Mouse (Mus musculus) forebrain, embryonic 13.5 days (tissue): ENCODE measurements around the gene Stxbp1. TPM values are rescaled to one million over a fixed set of nuclear protein-coding genes. Genes with fewer than 3 reads are reported as not detected.
"Not testable (repeated sequence)": the region's sequence is repeated elsewhere in the genome, so short reads cannot be mapped to it uniquely, and the experiment has no call there.

Experiments used
- ATAC-seq: fragments of 200-750 bp; cut with Nextera tagmentation; 2 replicates; pipeline ENCODE4 v1.8.0; 2017
- H3K27ac ChIP-seq: fragments of 300-500 bp; sonication (generic); 2 replicates; pipeline ENCODE4 v1.5.1; 2015; ENCODE audit warnings: inconsistent platforms, mild to moderate bottlenecking, moderate library complexity
- H3K27me3 ChIP-seq: fragments of 300-500 bp; sonication (generic); 2 replicates; pipeline ENCODE4 v1.6.1; 2015; ENCODE audit warnings: mild to moderate bottlenecking, inconsistent platforms
- H3K36me3 ChIP-seq: fragments of 300-500 bp; sonication (generic); 2 replicates; pipeline ENCODE4 v1.6.1; 2015; ENCODE audit warnings: mild to moderate bottlenecking, inconsistent platforms; ENCODE audit not compliant: poor library complexity, severe bottlenecking
- H3K4me1 ChIP-seq: fragments of 300-500 bp; sonication (generic); 2 replicates; pipeline ENCODE4 v1.6.1; 2015; ENCODE audit warnings: inconsistent platforms
- H3K4me2 ChIP-seq: fragments of 300-500 bp; sonication (generic); 2 replicates; pipeline ENCODE4 v1.6.1; 2015; ENCODE audit warnings: inconsistent platforms, mild to moderate bottlenecking, moderate library complexity
- H3K4me3 ChIP-seq: fragments of 300-500 bp; sonication (generic); 2 replicates; pipeline ENCODE4 v1.5.1; 2015; ENCODE audit warnings: mild to moderate bottlenecking, inconsistent platforms
- H3K9ac ChIP-seq: fragments of 300-500 bp; sonication (generic); 2 replicates; pipeline ENCODE4 v1.6.1; 2015; ENCODE audit warnings: mild to moderate bottlenecking, inconsistent platforms
- H3K9me3 ChIP-seq: fragments of 300-500 bp; sonication (generic); replicated peaks from 2 replicates; pipeline ENCODE4 v1.6.1; 2016; ENCODE audit warnings: inconsistent platforms
- WGBS: fragments of 180-500 bp; shearing (Covaris S2); methylation state at CpG from one replicate; pipeline ENCODE4 v1.1.7; 2015; 5-methylcytosine and 5-hydroxymethylcytosine counted together
- polyA plus RNA-seq: library from polyadenylated mRNA; unstranded; fragments of >200 nt; fragmentation: Nextera tagmentation; extraction: Ambion mirVana; gene quantifications from 2 replicates; pipeline ENCODE4 v1.2.1, GENCODE M21; 2015

Gene Stxbp1
- polyA plus RNA-seq, 1 experiment from 2014 or later, result 97.5 TPM

DNA sequence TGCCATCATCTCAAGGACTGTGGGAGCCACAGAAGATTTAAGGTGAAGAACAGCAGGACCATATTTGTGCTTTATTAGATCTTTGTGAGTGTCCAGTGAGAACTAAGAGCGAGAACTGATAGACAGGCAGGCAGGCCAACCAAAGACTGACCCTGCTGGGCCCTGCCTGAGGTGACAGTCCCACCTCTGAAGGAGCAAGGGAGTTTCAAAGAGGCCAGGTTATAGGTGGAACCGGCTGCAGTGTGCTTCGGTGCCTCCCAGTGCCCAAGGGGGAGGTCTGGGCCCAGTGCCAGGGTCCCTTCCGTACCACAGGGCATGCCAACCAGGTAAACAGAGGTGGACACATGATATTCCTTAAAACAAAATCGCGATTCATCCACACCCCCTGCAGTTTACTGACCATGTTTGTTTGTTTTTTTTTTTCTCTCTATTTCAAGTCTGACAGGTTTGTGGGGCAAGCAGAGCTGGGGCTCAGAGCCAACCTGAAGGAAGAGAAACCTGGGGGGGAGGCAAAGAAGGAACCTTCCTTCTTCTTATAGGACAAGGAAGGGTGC is 22.8 kb upstream of the Stxbp1 start:
- no peaks in the 10 kb centered on the region for H3K27me3 ChIP-seq
- no peak overlapping the region for H3K4me2 ChIP-seq
- no peak overlapping the region for H3K9ac ChIP-seq
- no peaks in the 10 kb centered on the region for H3K36me3 ChIP-seq
- no peaks in the 10 kb centered on the region for H3K9me3 ChIP-seq
- ATAC-seq, result no peak
- H3K4me1 ChIP-seq, result peaks cover 12% of the 10 kb centered on the region
- 64% methylated on average over 6 of the region's 6 CpGs for WGBS
- H3K4me3 ChIP-seq, result no peak overlapping the region
- no peak overlapping the region for H3K27ac ChIP-seq

DNA sequence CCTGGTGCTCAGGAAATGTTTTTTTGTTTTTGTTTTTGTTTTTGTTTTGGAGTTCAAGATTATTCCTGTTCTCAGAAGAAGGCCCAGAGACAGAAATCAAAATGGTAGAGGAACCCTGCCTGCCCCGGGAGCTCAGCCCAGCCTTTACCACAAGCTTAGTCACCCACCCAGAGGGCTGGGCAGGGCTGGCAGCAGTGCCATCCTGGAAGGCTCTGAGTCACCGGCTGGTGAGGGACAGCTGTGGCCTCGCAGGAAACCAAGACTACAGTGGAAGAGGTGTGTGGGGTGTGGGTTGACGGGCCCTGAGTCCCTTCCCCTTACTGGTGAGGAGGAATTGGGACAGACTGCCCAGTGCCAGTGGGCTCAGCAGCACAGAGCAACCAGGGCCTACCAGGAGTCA is 20.3 kb upstream of the Stxbp1 start:
- ATAC-seq, result no peak
- H3K27me3 ChIP-seq, result no peaks in the 10 kb centered on the region
- no peaks in the 10 kb centered on the region for H3K4me1 ChIP-seq
- no peak overlapping the region for H3K9ac ChIP-seq
- H3K36me3 ChIP-seq, result no peaks in the 10 kb centered on the region
- 84% methylated on average over 4 of the region's 4 CpGs for WGBS
- H3K27ac ChIP-seq, result no peak overlapping the region
- no peaks in the 10 kb centered on the region for H3K9me3 ChIP-seq
- no peak overlapping the region for H3K4me3 ChIP-seq
- H3K4me2 ChIP-seq, result no peak overlapping the region

DNA sequence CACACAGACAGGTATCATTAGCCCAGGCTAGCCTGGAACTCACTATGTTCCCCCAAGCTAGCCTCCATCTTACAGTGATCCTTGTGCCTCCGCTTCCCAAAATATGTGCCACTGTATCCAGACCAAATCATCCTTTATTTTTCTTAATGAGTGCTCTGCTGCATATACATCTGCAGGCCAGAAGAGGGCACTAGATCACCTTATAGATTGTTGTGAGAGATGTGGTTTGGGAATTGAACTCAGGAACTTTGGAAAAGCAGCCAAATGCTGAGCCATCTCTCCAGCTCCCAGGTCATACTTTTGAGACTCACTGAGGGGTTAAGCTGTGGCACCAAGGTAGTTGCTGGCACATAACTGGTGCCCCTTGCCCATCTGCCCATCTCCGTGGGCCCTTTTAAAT is 17.7 kb upstream of the Stxbp1 start:
- no peaks in the 10 kb centered on the region for H3K4me1 ChIP-seq
- H3K9ac ChIP-seq, result no peak overlapping the region
- H3K9me3 ChIP-seq, result no peaks in the 10 kb centered on the region
- no peak overlapping the region for H3K27ac ChIP-seq
- ATAC-seq, result no peak
- no peaks in the 10 kb centered on the region for H3K27me3 ChIP-seq
- no peak overlapping the region for H3K4me3 ChIP-seq
- H3K36me3 ChIP-seq, result no peaks in the 10 kb centered on the region
- no peak overlapping the region for H3K4me2 ChIP-seq
- 78% methylated on average over 2 of the region's 2 CpGs for WGBS

DNA sequence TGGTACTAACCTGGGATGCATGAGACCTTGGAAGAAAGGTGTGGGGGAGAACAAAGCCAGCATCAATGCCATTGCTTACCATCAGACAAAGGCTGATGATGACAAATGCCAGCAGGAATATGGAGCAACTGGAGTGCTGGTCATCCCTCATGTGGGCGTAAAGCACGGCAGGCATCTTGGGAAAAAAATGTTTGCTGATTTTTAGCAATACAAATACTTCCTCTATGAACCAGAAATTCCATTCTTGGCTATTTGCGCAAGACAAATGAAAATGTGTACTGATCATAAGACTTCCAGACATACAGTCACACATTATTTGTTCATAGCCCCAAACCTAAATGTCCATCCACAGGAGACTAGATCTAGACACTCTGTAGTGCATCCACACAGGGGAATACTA is 16.3 kb upstream of the Stxbp1 start:
- WGBS, result 93% methylated on average over 3 of the region's 3 CpGs
- Histone ChIP-seq H3K9me3 (no peaks in the 10 kb centered on the region), H3K4me3 (no peak overlapping the region), H3K9ac (no peak overlapping the region), H3K4me1 (no peaks in the 10 kb centered on the region), H3K27ac (no peak overlapping the region), H3K4me2 (no peak overlapping the region), H3K27me3 (no peaks in the 10 kb centered on the region), H3K36me3 (no peaks in the 10 kb centered on the region)
- ATAC-seq, result no peak

DNA sequence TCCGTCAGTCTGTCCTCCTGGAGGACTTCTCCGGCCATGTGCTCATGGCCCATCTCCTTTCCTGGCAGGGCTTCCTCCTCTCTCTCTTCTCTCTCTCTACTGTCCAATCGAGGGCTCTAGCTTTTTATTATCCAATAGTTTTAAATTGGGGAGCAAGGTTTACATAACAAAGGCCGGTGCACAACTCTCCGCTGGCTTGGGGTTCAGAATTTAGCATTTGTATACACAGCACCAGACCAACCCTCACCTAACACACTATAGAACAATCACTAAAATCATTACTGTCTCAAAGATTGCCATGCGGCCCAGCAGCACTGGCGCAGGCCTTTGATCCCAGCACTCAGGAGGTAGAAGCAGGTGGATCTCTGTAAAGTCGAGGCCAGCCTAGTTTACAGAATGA is 13.8 kb upstream of the Stxbp1 start:
- Histone ChIP-seq H3K27me3 (no peaks in the 10 kb centered on the region), H3K9me3 (no peaks in the 10 kb centered on the region)

DNA sequence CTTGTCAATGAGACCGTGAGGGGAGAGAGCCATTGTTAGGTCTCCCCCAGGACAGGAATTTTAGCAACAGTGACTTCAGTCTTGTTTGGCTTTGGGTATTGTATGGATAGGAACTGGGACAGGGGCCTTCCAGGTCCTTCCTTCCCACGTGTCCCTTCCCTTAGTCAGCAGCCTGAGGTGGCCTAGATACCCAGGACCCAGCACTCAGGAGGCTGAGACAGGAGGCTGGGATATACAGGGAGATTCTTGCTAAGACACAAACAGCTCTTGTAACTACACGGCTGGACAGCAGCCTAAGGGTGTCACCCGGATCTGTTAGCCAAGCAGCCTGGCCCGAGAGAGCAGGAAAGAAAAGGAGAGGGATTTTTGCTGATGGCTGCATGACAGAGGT is 12.6 kb upstream of the Stxbp1 start:
- Histone ChIP-seq H3K4me3 (no peak overlapping the region), H3K4me2 (no peak overlapping the region), H3K9me3 (no peaks in the 10 kb centered on the region), H3K9ac (no peak overlapping the region), H3K27ac (no peak overlapping the region), H3K36me3 (no peaks in the 10 kb centered on the region), H3K27me3 (no peaks in the 10 kb centered on the region), H3K4me1 (peaks cover 3% of the 10 kb centered on the region; the same call in 1 of the 2 replicates)
- no peak for ATAC-seq
- 85% methylated on average over 5 of the region's 5 CpGs for whole genome bisulfite sequencing

More for the DNA sequence above, 13.8 kb upstream of the Stxbp1 start:
- H3K36me3 ChIP-seq, result no peaks in the 10 kb centered on the region
- WGBS, result 80% methylated on average over 8 of the region's 8 CpGs
- H3K9ac ChIP-seq, result no peak overlapping the region
- ATAC-seq, result no peak
- H3K4me1 ChIP-seq, result peaks cover 3% of the 10 kb centered on the region; the same call in 1 of the 2 replicates
- no peak overlapping the region for H3K4me3 ChIP-seq
- H3K27ac ChIP-seq, result no peak overlapping the region
- H3K4me2 ChIP-seq, result no peak overlapping the region

DNA sequence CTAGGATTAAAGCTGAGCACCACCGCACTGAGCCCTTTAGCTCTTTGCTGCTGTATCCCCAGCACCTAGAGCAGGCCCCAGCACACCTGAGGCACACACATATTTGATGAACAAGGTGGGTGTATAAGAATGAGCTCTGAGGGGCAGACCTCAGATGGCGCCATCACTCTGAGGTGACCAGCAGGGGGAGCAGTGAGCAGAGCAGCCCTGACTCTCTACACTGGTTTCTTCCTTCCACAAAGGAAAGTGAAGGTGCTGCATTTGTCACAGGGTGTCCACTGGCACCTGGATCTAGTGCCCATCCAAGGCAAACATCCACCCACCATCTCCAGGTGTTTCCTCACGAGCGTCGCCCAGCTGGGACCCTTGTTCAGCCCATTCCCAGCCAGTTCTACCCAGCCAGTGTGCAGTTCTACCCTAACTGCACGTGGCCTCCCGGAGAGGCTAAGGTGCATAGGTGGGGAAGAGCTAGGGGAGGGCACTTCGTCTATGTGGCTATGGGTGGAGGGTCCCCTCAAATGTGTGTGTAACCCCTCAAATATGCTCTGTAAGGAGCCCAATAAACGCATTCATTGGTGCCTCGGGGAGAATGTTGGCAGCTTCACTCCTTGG is 12.1 kb upstream of the Stxbp1 start:
- 45% methylated on average over 10 of the region's 10 CpGs for WGBS
- Histone ChIP-seq H3K36me3 (no peaks in the 10 kb centered on the region), H3K4me2 (no peak overlapping the region), H3K27ac (no peak overlapping the region), H3K4me1 (peaks cover 3% of the 10 kb centered on the region; the same call in 1 of the 2 replicates), H3K9me3 (no peaks in the 10 kb centered on the region), H3K9ac (no peak overlapping the region), H3K27me3 (no peaks in the 10 kb centered on the region), H3K4me3 (no peak overlapping the region)
- peak; percentile 50; the same call in 1 of the 2 replicates for ATAC-seq

DNA sequence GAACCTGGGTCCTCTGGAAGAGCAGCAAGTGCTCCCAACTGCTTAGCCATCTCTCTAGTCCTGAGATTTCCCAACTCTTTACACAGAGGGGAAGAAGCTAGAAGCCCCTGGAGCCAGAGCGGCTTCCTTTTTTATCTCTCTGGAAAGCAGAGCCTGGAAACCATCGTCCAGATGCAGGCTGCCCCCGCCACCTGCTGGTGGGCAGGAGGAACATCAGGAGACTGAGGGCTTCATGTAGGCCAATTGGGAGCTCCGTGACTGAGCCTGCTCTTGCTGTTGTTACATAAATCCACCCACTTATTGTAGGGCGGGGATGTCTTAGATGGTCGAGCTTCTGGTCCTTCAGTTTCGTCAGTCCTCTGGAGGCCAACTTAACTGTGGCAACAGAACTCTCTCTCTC is 10.5 kb upstream of the Stxbp1 start:
- no peaks in the 10 kb centered on the region for H3K9me3 ChIP-seq
- no peaks in the 10 kb centered on the region for H3K27me3 ChIP-seq
- no peak overlapping the region for H3K4me3 ChIP-seq
- WGBS, result 0% methylated on average over 7 of the region's 7 CpGs
- peaks cover 3% of the 10 kb centered on the region; the same call in 1 of the 2 replicates for H3K4me1 ChIP-seq
- no peaks in the 10 kb centered on the region for H3K36me3 ChIP-seq
- H3K9ac ChIP-seq, result no peak overlapping the region
- peak; percentile 64 for ATAC-seq
- H3K27ac ChIP-seq, result no peak overlapping the region
- H3K4me2 ChIP-seq, result no peak overlapping the region

DNA sequence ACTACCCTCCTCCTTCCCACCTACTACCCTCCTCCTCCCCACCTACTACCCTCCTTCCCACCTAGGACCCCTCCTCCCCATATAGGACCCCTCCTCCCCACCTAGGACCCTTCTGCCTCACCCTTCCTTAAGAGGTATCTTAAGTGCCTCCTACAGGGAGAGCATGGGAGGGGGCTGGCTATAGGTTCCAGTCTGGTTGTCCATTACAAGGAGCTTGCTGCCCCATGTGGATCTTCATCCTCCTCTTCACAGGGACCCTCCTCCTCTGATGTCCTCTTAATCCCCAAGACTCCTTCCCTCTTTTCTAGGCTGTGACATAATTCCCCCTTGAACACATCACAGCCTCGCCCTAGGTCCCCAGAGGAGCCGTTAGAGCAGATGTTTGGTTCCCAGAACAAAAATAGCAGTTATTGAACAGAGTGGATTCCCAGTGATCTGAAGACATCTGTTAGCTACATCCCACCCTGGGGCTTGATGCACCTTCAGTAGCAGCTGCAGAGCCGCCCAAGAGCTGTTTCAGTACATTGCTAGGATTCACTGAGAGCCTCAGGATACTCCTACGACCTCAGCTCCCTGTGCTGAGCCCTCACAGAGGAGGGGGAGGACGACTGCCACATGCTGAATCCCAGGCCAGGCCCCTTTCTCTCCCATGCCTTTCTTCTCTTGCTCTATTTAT is 8.9 kb upstream of the Stxbp1 start:
- H3K4me1 ChIP-seq, result peaks cover 12% of the 10 kb centered on the region
- H3K4me3 ChIP-seq, result no peak overlapping the region
- no peak for ATAC-seq
- no peak overlapping the region for H3K4me2 ChIP-seq
- H3K27me3 ChIP-seq, result 0 out of 2 replicates have a peak, but pooled peaks cover 6% of the 10 kb centered on the region
- H3K9me3 ChIP-seq, result no peaks in the 10 kb centered on the region
- no peak overlapping the region for H3K9ac ChIP-seq
- H3K27ac ChIP-seq, result no peak overlapping the region
- no peaks in the 10 kb centered on the region for H3K36me3 ChIP-seq
- 57% methylated on average over 5 of the region's 5 CpGs for WGBS

DNA sequence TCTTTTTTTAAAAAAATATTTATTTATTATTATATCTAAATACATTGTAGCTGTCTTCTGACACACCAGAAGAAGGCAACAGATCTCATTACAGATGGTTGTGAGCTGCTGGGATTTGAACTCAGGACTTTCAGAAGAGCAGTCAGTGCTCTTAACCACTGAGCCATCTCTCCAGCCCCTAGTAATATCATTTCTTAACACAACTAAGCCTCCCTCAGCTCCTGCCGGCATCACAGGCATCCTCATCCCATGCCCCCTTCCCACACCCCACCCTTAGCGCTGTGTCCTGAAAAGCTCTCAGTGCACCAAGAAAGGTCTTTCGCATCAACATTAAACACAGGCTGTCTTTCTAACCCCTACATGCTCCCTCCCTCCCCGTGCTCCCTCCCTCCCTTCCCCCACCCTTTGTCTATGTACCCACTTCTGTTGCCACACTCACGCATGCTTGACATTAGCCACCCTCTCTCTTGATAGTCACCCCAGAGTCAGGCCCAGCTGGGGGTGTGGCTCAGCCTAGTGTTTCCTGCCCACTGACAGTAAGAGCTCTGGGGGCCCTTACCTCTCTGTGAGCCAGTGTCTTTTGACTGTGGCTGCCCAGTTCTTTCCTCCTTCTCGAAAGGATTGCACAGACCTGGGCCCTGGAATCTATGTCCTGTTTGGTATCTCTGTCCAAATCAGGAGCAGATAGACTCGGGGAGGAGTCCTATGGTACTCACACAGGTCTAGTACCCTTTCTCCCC is 8.2 kb upstream of the Stxbp1 start:
- 0 out of 2 replicates have a peak, but pooled peaks cover 6% of the 10 kb centered on the region for H3K27me3 ChIP-seq
- no peak overlapping the region for H3K9ac ChIP-seq
- H3K36me3 ChIP-seq, result no peaks in the 10 kb centered on the region
- WGBS, result 67% methylated on average over 7 of the region's 7 CpGs
- ATAC-seq, result no peak
- H3K27ac ChIP-seq, result no peak overlapping the region
- no peak overlapping the region for H3K4me3 ChIP-seq
- no peaks in the 10 kb centered on the region for H3K9me3 ChIP-seq
- H3K4me1 ChIP-seq, result peaks cover 12% of the 10 kb centered on the region
- H3K4me2 ChIP-seq, result no peak overlapping the region

DNA sequence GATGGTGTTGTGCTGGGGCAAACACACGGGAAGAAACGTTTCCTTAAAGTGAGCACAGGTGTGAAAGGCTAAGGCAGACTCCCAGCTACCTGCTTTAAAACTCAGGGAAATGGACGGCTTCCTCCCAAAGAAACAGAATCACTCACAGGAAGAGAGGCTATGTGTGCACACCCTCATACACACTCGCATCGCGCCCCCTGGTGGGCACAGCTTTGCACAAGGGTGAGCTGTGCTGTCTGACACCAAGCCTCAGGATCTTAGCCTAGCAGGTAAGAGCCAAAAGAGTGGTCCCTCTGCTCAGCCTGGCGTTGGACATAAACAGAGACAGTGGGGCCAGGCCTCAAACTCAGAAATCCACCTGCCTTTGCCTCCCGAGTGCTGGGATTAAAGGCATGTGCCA is 7.2 kb upstream of the Stxbp1 start:
- peak; percentile 80 for ATAC-seq
- WGBS, result 6% methylated on average over 8 of the region's 8 CpGs
- Histone ChIP-seq H3K4me2 (no peak overlapping the region), H3K27ac (no peak overlapping the region), H3K27me3 (0 out of 2 replicates have a peak, but pooled peaks cover 6% of the 10 kb centered on the region), H3K4me1 (peaks cover 12% of the 10 kb centered on the region), H3K9me3 (no peaks in the 10 kb centered on the region), H3K9ac (no peak overlapping the region), H3K4me3 (no peak overlapping the region), H3K36me3 (no peaks in the 10 kb centered on the region)

DNA sequence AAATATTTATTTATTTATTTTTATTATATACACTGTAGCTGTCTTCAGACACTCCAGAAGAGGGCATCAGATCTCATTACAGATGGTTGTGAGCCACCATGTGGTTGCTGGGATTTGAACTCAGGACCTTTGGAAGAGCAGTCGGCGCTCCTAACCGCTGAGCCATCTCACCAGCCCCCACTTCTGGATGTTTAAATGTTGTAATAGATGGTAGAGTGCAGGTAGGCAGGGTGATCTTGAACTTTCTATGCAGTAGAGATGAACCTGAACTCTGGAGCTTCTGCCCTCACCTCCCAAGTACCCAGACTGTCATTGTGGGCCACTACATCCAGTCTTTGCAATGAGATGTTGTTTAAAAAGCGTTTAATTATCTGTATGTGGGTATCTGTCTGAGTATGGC is 6.7 kb upstream of the Stxbp1 start:
- H3K4me2 ChIP-seq, H3K36me3 ChIP-seq, H3K27me3 ChIP-seq, H3K9ac ChIP-seq, H3K4me3 ChIP-seq, H3K27ac ChIP-seq, H3K9me3 ChIP-seq: not testable (repeated sequence)
- peaks cover 12% of the 10 kb centered on the region for H3K4me1 ChIP-seq
- ATAC-seq, result 0 out of 2 replicates have a peak, but pooled peaks have one; percentile 3
- WGBS, result 70% methylated on average over 4 of the region's 4 CpGs
